Mouse (Mus musculus) G1E (cell line): ENCODE results near the gene Cln6.

Experiments
- CTCF ChIP-seq: IDR thresholded peaks from 2 replicates; pipeline ENCODE4 v1.5.1; 2012; ENCODE audit warnings: low read depth, low read length, inconsistent platforms, mixed read lengths
- GATA1 ChIP-seq: IDR thresholded peaks from 2 replicates; pipeline ENCODE4 v1.6.1; 2012; ENCODE audit warnings: borderline replicate concordance, low read length, inconsistent platforms, mixed read lengths
- GATA2 ChIP-seq: IDR thresholded peaks from 2 replicates; pipeline ENCODE4 v1.6.1; 2012; ENCODE audit warnings: low read depth, low read length, inconsistent platforms, borderline replicate concordance
- POLR2AphosphoS5 ChIP-seq: IDR thresholded peaks from 2 replicates; pipeline ENCODE4 v1.6.1; 2012; ENCODE audit warnings: low read depth, low read length, inconsistent platforms; ENCODE audit not compliant: insufficient replicate concordance
- TAL1 ChIP-seq: conservative IDR thresholded peaks from 2 replicates; pipeline ENCODE4 v1.6.1; 2012; ENCODE audit warnings: low read depth, low read length, inconsistent platforms, mixed read lengths

- TF ChIP-seq CTCF = no peak
- TF ChIP-seq TAL1 = no peak
- no peak for TF ChIP-seq GATA1
- TF ChIP-seq POLR2AphosphoS5 = no peak
- no peak for TF ChIP-seq GATA2
Measured at GRCm38 (mm10) chr9:62877825-62878224, 39.2 kb downstream of the Cln6 start.
